Mouse (Mus musculus): ENCODE results near the gene Tppp3. TPM values are rescaled to one million over a fixed set of nuclear protein-coding genes. Genes with fewer than 3 reads are reported as not detected.

Gene Tppp3
- polyA plus RNA-seq, 1 experiment, result 8.1 TPM

- DNase-seq (ENCODE audit: low read depth in 1 of 2, low spot score in 2 of 2), result no peak
- no peaks in the 10 kb centered on the region for H3K4me1 ChIP-seq (ENCODE audit: control insufficient read depth, insufficient read depth, insufficient read length)
- H3K27ac ChIP-seq (ENCODE audit: insufficient read depth, low read length), result no peak overlapping the region
- no peaks in the 10 kb centered on the region for H3K27me3 ChIP-seq (ENCODE audit: control insufficient read depth, insufficient read depth, low read length)
- 79% methylated on average over 1 of the region's 1 CpGs for WGBS
- TF ChIP-seq CTCF (IDR thresholded peaks at IDR 0.05; ENCODE audit: extremely low read depth, insufficient read depth, insufficient read length, insufficient replicate concordance), result no peak
- no peak for TF ChIP-seq POLR2A (IDR thresholded peaks at IDR 0.05; ENCODE audit: low read depth, low read length)
- no peak overlapping the region for H3K4me3 ChIP-seq (ENCODE audit: extremely low read depth, insufficient read depth, insufficient read length)
- no peaks in the 10 kb centered on the region for H3K36me3 ChIP-seq (ENCODE audit: control insufficient read depth, insufficient read depth, low read length)
Observed at GRCm38 (mm10) chr8:105422006-105422405, 49.3 kb downstream of the Tppp3 start.

GRCm38 (mm10) chr8:105419800-105420199, 51.5 kb downstream of the Tppp3 start:
- no peak for TF ChIP-seq CTCF (IDR thresholded peaks at IDR 0.05; ENCODE audit: extremely low read depth, insufficient read depth, insufficient read length, insufficient replicate concordance)
- TF ChIP-seq POLR2A (IDR thresholded peaks at IDR 0.05; ENCODE audit: low read depth, low read length), result no peak
- DNase-seq (ENCODE audit: low read depth in 1 of 2, low spot score in 2 of 2), result no peak
- H3K4me3 ChIP-seq (ENCODE audit: extremely low read depth, insufficient read depth, insufficient read length), result no peak overlapping the region
- WGBS, result 94% methylated on average over 4 of the region's 4 CpGs
- H3K4me1 ChIP-seq (ENCODE audit: control insufficient read depth, insufficient read depth, insufficient read length), result no peaks in the 10 kb centered on the region
- H3K27me3 ChIP-seq (ENCODE audit: control insufficient read depth, insufficient read depth, low read length), result no peaks in the 10 kb centered on the region
- H3K27ac ChIP-seq (ENCODE audit: insufficient read depth, low read length), result no peak overlapping the region
- no peaks in the 10 kb centered on the region for H3K36me3 ChIP-seq (ENCODE audit: control insufficient read depth, insufficient read depth, low read length)

DNA sequence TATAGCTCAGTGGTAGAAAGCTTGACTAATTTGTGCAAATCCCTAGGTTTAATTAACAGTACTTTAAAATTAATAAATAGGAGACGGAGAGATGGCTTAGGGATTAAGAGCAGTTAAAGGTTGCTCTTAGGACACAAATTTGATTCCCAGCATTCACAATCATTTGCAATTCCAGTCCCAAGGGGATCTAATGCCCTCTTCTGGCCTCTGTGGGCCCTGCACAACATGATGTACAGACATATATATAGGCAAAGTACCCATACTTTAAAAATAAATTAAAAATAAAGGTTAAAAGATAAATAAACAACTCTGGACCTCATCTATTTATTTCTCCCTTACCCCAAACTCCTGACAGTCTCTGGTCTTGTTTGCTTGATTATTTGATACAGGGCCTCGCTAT, 52.3 kb downstream of the Tppp3 start:
- no peaks in the 10 kb centered on the region for H3K36me3 ChIP-seq (ENCODE audit: control insufficient read depth, insufficient read depth, low read length)
- H3K27me3 ChIP-seq (ENCODE audit: control insufficient read depth, insufficient read depth, low read length), result no peaks in the 10 kb centered on the region
- no peak overlapping the region for H3K27ac ChIP-seq (ENCODE audit: insufficient read depth, low read length)
- H3K4me3 ChIP-seq (ENCODE audit: extremely low read depth, insufficient read depth, insufficient read length), result no peak overlapping the region
- 88% methylated on average over 2 of the region's 2 CpGs for WGBS
- no peak for TF ChIP-seq CTCF (IDR thresholded peaks at IDR 0.05; ENCODE audit: extremely low read depth, insufficient read depth, insufficient read length, insufficient replicate concordance)
- no peak for DNase-seq (ENCODE audit: low read depth in 1 of 2, low spot score in 2 of 2)
- H3K4me1 ChIP-seq (ENCODE audit: control insufficient read depth, insufficient read depth, insufficient read length), result no peaks in the 10 kb centered on the region

Other genes starting within 250 kb of the Tppp3 start
- 13.6 TPM in 2 replicates for gene D230025D16Rik, start 246.4 kb downstream of the Tppp3 start, polyA plus RNA-seq (2012; rRNA removed)
- gene B3gnt9, start 216.4 kb downstream of the Tppp3 start, polyA plus RNA-seq (2012; rRNA removed), result 11.5 and 12.0 TPM in 2 replicates
- gene Tradd, start 206.9 kb downstream of the Tppp3 start, polyA plus RNA-seq (2012; rRNA removed), result 28.1 and 31.8 TPM in 2 replicates
- 16.0 and 20.5 TPM in 2 replicates for gene Fbxl8, start 206.9 kb downstream of the Tppp3 start, polyA plus RNA-seq (2012; rRNA removed)
- gene Hsf4, start 201.7 kb downstream of the Tppp3 start, polyA plus RNA-seq (2012; rRNA removed), result 2.5 and 2.7 TPM in 2 replicates
- 0.53 and 0.70 TPM in 2 replicates for gene Nol3, start 195.4 kb downstream of the Tppp3 start, polyA plus RNA-seq (2012; rRNA removed)
- 3.7 and 3.9 TPM in 2 replicates for gene 4931428F04Rik, start 181.7 kb downstream of the Tppp3 start, polyA plus RNA-seq (2012; rRNA removed)
- 21.4 and 23.4 TPM in 2 replicates for gene Exoc3l, start 175.4 kb downstream of the Tppp3 start, polyA plus RNA-seq (2012; rRNA removed)
- gene E2f4, start 173.9 kb downstream of the Tppp3 start, polyA plus RNA-seq (2012; rRNA removed), result 165 and 202 TPM in 2 replicates
- gene Elmo3, start 165.9 kb downstream of the Tppp3 start, polyA plus RNA-seq (2012; rRNA removed), result 7.2 and 7.7 TPM in 2 replicates
- gene Lrrc29, start 145.2 kb downstream of the Tppp3 start, polyA plus RNA-seq (2012; rRNA removed), result 9.2 and 11.0 TPM in 2 replicates
- gene Tmem208, start 145.2 kb downstream of the Tppp3 start, polyA plus RNA-seq (2012; rRNA removed), result 67.8 and 82.2 TPM in 2 replicates
- 52.0 and 58.1 TPM in 2 replicates for gene Fhod1, start 123.6 kb downstream of the Tppp3 start, polyA plus RNA-seq (2012; rRNA removed)
- 3.0 and 4.2 TPM in 2 replicates for gene Slc9a5, start 122.7 kb downstream of the Tppp3 start, polyA plus RNA-seq (2012; rRNA removed)
- 0.16 and 0.20 TPM in 2 replicates for gene Plekhg4, start 98.3 kb downstream of the Tppp3 start, polyA plus RNA-seq (2012; rRNA removed)
- 0.42 and 0.62 TPM in 2 replicates for gene Kctd19, start 58.0 kb downstream of the Tppp3 start, polyA plus RNA-seq (2012; rRNA removed)
- gene Lrrc36, start 58.0 kb downstream of the Tppp3 start, polyA plus RNA-seq (2012; rRNA removed), result 0.07 and 0.13 TPM in 2 replicates
- 15.3 and 18.3 TPM in 2 replicates for gene Zdhhc1, start 25.4 kb upstream of the Tppp3 start, polyA plus RNA-seq (2012; rRNA removed)
- gene Hsd11b2, start 47.2 kb upstream of the Tppp3 start, polyA plus RNA-seq (2012; rRNA removed), result 0.44 and 0.62 TPM in 2 replicates
- gene Atp6v0d1, start 94.5 kb upstream of the Tppp3 start, polyA plus RNA-seq (2012; rRNA removed), result 68.3 and 72.0 TPM in 2 replicates
- gene Ripor1, start 133.7 kb upstream of the Tppp3 start, polyA plus RNA-seq (2012; rRNA removed), result 25.6 and 26.5 TPM in 2 replicates
- 22.1 and 24.5 TPM in 2 replicates for gene Ctcf, start 165.0 kb upstream of the Tppp3 start, polyA plus RNA-seq (2012; rRNA removed)
- gene Agrp, start 165.9 kb upstream of the Tppp3 start, polyA plus RNA-seq (2012; rRNA removed), result 0.14 TPM in 1 of 2 replicates, not detected in the other
- gene Carmil2, start 214.7 kb upstream of the Tppp3 start, polyA plus RNA-seq (2012; rRNA removed), result 62.1 and 72.2 TPM in 2 replicates
- gene Acd, start 229.6 kb upstream of the Tppp3 start, polyA plus RNA-seq (2012; rRNA removed), result 47.3 and 62.1 TPM in 2 replicates
- gene Pard6a, start 229.6 kb upstream of the Tppp3 start, polyA plus RNA-seq (2012; rRNA removed), result 8.7 and 12.1 TPM in 2 replicates
- gene 4933405L10Rik, start 236.1 kb upstream of the Tppp3 start, polyA plus RNA-seq (2012; rRNA removed), result not detected in 2 replicates
- 4.3 and 6.2 TPM in 2 replicates for gene Enkd1, start 236.7 kb upstream of the Tppp3 start, polyA plus RNA-seq (2012; rRNA removed)

Measured in spleen, adult 2 months (tissue).